Mouse (Mus musculus) neural tube, embryonic 11.5 days (tissue): Measurements from ENCODE around the gene Gm49358. TPM values are rescaled to one million over a fixed set of nuclear protein-coding genes. Genes with fewer than 3 reads are reported as not detected.

Experiments
- ATAC-seq: fragments of 200-750 bp; cut with Nextera tagmentation; 2 replicates; pipeline ENCODE4 v1.8.0; 2017; ENCODE audit warnings: moderate number of reproducible peaks, mild to moderate bottlenecking, moderate TSS enrichment, moderate library complexity; ENCODE audit not compliant: insufficient read depth, low FRiP score, low TSS enrichment
- DNase-seq: peaks from one replicate; pipeline ENCODE4 v3.0.0-alpha.2; 2015; ENCODE audit warnings: low spot score
- H3K27ac ChIP-seq: fragments of 300-500 bp; sonication (generic); 2 replicates; pipeline ENCODE4 v1.5.1; 2014; ENCODE audit warnings: low read depth, mild to moderate bottlenecking, low read length
- H3K27me3 ChIP-seq: fragments of 300-500 bp; sonication (generic); 2 replicates; pipeline ENCODE4 v1.6.1; 2014; ENCODE audit warnings: mild to moderate bottlenecking, low read length, mixed read lengths; ENCODE audit not compliant: control insufficient read depth, insufficient read depth
- H3K36me3 ChIP-seq: fragments of 300-500 bp; sonication (generic); 2 replicates; pipeline ENCODE4 v1.6.1; 2014; ENCODE audit warnings: mild to moderate bottlenecking, low read length, moderate library complexity, mixed read lengths; ENCODE audit not compliant: control insufficient read depth, insufficient read depth
- H3K4me1 ChIP-seq: fragments of 300-500 bp; sonication (generic); 2 replicates; pipeline ENCODE4 v1.6.1; 2014; ENCODE audit warnings: low read length, mixed read lengths; ENCODE audit not compliant: control insufficient read depth, insufficient read depth
- H3K4me2 ChIP-seq: fragments of 300-500 bp; sonication (generic); 2 replicates; pipeline ENCODE4 v1.6.1; 2014; ENCODE audit warnings: low read depth, mild to moderate bottlenecking, moderate library complexity
- H3K4me3 ChIP-seq: fragments of 300-500 bp; sonication (generic); 2 replicates; pipeline ENCODE4 v1.5.1; 2014; ENCODE audit warnings: low read depth, low read length
- H3K9ac ChIP-seq: fragments of 300-500 bp; sonication (generic); 2 replicates; pipeline ENCODE4 v1.6.1; 2014; ENCODE audit warnings: mild to moderate bottlenecking, low read length
- H3K9me3 ChIP-seq: fragments of 300-500 bp; sonication (generic); 2 replicates; pipeline ENCODE4 v1.6.1; 2016; ENCODE audit warnings: low read length; ENCODE audit not compliant: control insufficient read depth
- WGBS: fragments of 180-500 bp; shearing (Covaris S2); extraction: QIAGEN DNeasy Blood & Tissue Kit; methylation state at CpG from one replicate; pipeline ENCODE4 v1.1.7; 2014; 5-methylcytosine and 5-hydroxymethylcytosine counted together
- polyA plus RNA-seq: library from polyadenylated mRNA; unstranded; fragments of >200 nt; fragmentation: Nextera tagmentation; extraction: Ambion mirVana; gene quantifications from 2 replicates; pipeline ENCODE4 v1.2.1, GENCODE M21; 2014

Gene Gm49358
- polyA plus RNA-seq, 1 experiment from 2014 or later = not detected

GRCm38 (mm10) chr10:86815133-86815532 is 51.4 kb downstream of the Gm49358 start:
- Histone ChIP-seq H3K27ac (no peak overlapping the region), H3K27me3 (no peaks in the 10 kb centered on the region), H3K9ac (no peak overlapping the region), H3K36me3 (no peaks in the 10 kb centered on the region), H3K4me3 (no peak overlapping the region), H3K4me1 (peaks cover 8% of the 10 kb centered on the region; the same call in 1 of the 2 replicates), H3K9me3 (no peaks in the 10 kb centered on the region), H3K4me2 (no peak overlapping the region)
- WGBS = 86% methylated on average over 7 of the region's 7 CpGs
- DNase-seq (no peak), ATAC-seq (no peak)

- no peaks in the 10 kb centered on the region for H3K9me3 ChIP-seq
- no peaks in the 10 kb centered on the region for H3K36me3 ChIP-seq
- H3K9ac ChIP-seq = no peak overlapping the region
- WGBS = 22% methylated on average over 8 of the region's 8 CpGs
- H3K27me3 ChIP-seq = no peaks in the 10 kb centered on the region
- DNase-seq = peak; percentile 24
- no peak overlapping the region for H3K4me3 ChIP-seq
- H3K4me1 ChIP-seq = peaks cover 8% of the 10 kb centered on the region; the same call in 1 of the 2 replicates
- peak overlapping the region; percentile 27; the same call in 1 of the 2 replicates for H3K27ac ChIP-seq
- ATAC-seq = peak; percentile 55
- H3K4me2 ChIP-seq = no peak overlapping the region
These were observed 55.9 kb downstream of the Gm49358 start for GRCm38 (mm10) chr10:86819649-86820165.

GRCm38 (mm10) chr10:86821014-86821413 is 57.2 kb downstream of the Gm49358 start:
- DNase-seq = no peak
- Histone ChIP-seq H3K9ac (no peak overlapping the region), H3K27ac (no peak overlapping the region), H3K4me2 (no peak overlapping the region), H3K27me3 (no peaks in the 10 kb centered on the region), H3K9me3 (no peaks in the 10 kb centered on the region), H3K4me3 (no peak overlapping the region), H3K4me1 (peaks cover 8% of the 10 kb centered on the region; the same call in 1 of the 2 replicates), H3K36me3 (no peaks in the 10 kb centered on the region)
- no peak for ATAC-seq
- 85% methylated on average over 7 of the region's 7 CpGs for WGBS

DNA sequence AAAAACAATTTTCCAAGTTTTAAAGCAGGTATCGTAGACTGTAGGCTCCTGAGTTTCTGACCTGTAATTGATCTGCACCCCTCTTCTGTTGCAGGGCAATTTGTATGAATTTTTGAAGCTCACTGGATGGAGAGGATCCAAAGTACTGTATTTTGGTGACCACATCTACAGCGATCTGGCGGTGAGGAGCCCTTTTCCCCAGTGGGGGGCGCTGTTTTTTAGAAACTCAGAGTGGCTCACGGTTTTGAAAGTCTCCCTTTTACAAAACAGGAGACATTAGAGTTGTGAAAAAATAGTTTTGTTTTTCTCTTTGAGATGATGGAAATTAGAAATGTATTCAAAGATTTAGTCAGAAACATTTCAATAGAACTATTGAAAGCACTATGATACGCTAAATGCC is 60.3 kb downstream of the Gm49358 start:
- no peak overlapping the region for H3K4me2 ChIP-seq
- WGBS = 80% methylated on average over 6 of the region's 6 CpGs
- no peaks in the 10 kb centered on the region for H3K9me3 ChIP-seq
- peaks cover 8% of the 10 kb centered on the region; the same call in 1 of the 2 replicates for H3K4me1 ChIP-seq
- no peaks in the 10 kb centered on the region for H3K36me3 ChIP-seq
- no peak overlapping the region for H3K4me3 ChIP-seq
- no peak for ATAC-seq
- no peak overlapping the region for H3K27ac ChIP-seq
- H3K9ac ChIP-seq = no peak overlapping the region
- DNase-seq = no peak
- H3K27me3 ChIP-seq = no peaks in the 10 kb centered on the region

- H3K4me2 ChIP-seq = no peak overlapping the region
- no peaks in the 10 kb centered on the region for H3K27me3 ChIP-seq
- H3K36me3 ChIP-seq = no peaks in the 10 kb centered on the region
- no peak overlapping the region for H3K9ac ChIP-seq
- no peak overlapping the region for H3K27ac ChIP-seq
- WGBS = 62% methylated on average over 14 of the region's 14 CpGs
- peak; percentile 41; the same call in 1 of the 2 replicates for ATAC-seq
- no peak overlapping the region for H3K4me3 ChIP-seq
- no peak for DNase-seq
- H3K9me3 ChIP-seq = no peaks in the 10 kb centered on the region
- H3K4me1 ChIP-seq = peaks cover under 1% of the 10 kb centered on the region; the same call in 1 of the 2 replicates
These were observed 61.1 kb downstream of the Gm49358 start for GRCm38 (mm10) chr10:86824871-86825270.

DNA sequence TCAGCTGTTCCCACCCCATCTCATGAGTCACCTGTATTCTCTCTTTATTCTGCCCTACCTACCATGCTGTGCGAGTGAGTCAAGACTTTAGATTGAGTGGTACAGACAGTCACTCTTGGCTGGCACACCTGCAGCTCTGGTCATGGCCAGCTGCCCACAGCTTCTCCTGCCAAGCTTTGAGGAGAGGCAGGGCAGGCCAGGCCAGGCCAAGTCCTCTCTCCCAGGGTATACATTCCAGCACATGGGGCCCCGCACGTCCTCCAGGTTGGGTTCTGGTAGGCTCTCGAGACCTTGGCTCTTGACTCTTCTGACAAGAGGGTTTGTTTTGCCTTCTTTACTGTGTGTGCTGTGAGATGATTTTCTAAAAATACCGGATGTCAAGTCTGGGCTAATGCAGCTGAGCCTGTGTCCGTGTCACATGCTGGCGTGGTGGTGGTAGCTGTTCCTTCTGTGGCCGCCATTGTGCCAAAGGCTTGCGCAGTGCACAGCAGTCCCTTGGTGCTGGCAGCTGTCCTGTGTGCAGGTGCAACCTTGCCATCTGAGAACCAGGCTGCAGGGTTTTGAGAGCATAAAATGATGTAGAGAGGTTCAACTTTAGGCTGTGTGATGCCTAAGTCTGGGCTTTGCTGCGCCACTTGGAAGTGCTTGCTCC is 62.2 kb downstream of the Gm49358 start:
- Histone ChIP-seq H3K4me1 (no peaks in the 10 kb centered on the region), H3K4me2 (no peak overlapping the region), H3K9me3 (no peaks in the 10 kb centered on the region), H3K36me3 (no peaks in the 10 kb centered on the region), H3K9ac (no peak overlapping the region), H3K4me3 (no peak overlapping the region), H3K27ac (no peak overlapping the region), H3K27me3 (no peaks in the 10 kb centered on the region)
- ATAC-seq (no peak), DNase-seq (no peak)
- WGBS = 95% methylated on average over 10 of the region's 10 CpGs

DNA sequence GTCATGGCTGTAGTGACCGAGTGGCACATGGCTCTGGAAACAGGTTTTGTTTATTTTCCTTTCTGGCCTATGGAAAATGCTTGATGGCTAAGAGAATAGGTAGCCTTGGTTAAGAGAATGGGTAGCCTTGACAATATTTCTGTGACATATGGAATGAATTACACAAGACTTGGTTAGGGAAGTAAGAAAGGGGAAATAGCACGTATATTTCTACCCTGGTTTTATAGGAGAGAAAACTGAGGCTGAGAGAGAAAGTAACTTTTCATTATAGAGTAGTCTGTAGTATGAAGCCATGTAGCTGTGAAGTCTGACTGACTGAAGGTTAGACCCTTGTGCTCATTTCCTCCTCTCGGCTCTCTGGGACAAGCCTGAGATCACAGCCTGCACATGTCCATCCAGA is 63.2 kb downstream of the Gm49358 start:
- WGBS = 76% methylated on average over 3 of the region's 3 CpGs
- Histone ChIP-seq H3K4me2 (no peak overlapping the region), H3K27ac (no peak overlapping the region), H3K4me3 (no peak overlapping the region), H3K36me3 (no peaks in the 10 kb centered on the region), H3K9me3 (no peaks in the 10 kb centered on the region), H3K9ac (no peak overlapping the region), H3K4me1 (no peaks in the 10 kb centered on the region; the same call in 1 of the 2 replicates), H3K27me3 (no peaks in the 10 kb centered on the region)
- ATAC-seq (no peak), DNase-seq (no peak)

DNA sequence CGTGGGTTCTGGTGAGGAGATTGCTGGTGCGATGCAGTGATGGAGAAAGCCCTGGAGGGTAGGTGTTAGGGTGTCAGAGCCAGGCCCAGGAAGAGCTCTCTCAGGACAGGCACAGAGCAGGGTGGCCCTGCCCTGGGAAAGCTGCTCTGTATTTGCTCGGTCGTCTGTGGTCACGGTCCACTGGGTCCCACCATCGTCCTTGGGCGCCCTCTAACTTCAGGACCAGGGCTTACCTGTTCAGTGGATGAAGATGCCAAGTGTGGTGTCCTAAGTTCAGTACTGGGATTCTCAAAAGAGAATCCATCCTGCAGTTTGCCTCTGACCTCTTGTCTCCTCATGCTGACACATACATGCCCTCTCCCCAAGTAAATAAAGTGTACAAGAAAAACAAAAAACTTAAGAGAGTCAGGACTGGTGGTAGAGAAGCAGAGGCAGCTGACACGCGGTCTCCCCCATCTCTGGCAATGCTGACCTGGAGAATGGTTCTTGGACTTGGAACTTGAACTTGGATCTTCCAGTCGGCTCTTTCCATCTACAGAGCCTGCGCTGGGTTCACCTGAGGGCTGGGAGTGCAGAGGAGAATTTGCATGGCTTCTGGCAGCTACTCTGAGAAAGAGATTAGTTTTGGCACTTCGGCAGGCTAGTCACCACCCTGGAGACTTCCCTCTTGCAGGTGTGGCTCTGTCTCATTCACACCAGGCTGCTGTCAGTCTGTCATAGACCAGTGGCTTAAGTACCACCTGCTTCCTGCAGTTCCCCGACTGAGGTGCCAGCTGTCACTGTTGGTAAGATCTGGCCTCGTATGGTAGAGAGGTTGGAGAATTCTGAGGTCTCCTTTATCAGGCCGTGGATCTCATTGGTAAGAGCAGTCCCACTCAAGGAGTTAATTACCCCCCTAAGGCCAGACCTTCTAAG is 64.7 kb downstream of the Gm49358 start:
- Histone ChIP-seq H3K4me1 (no peaks in the 10 kb centered on the region; the same call in 1 of the 2 replicates), H3K4me2 (no peak overlapping the region), H3K9me3 (no peaks in the 10 kb centered on the region), H3K4me3 (no peak overlapping the region), H3K27ac (no peak overlapping the region), H3K27me3 (no peaks in the 10 kb centered on the region), H3K36me3 (no peaks in the 10 kb centered on the region), H3K9ac (no peak overlapping the region)
- ATAC-seq (no peak), DNase-seq (no peak)
- WGBS = 87% methylated on average over 15 of the region's 15 CpGs
